ENCODE assay signal across 8 mouse cellular contexts in genomic region chr2:71545882-71546639, GRCm38 (mm10). TPM values are rescaled to one million over a fixed set of nuclear protein-coding genes. Genes with fewer than 3 reads are reported as not detected.
DNase-seq lines count a peak whose midpoint lies in the region; ATAC-seq lines count a peak whose summit lies in the region.

No protein-coding gene starts in this region.

- peaks cover 87% of the 10 kb centered on the region for H3K27me3 ChIP-seq in embryonic facial prominence, embryonic 13.5 days
- peaks cover 89% of the 10 kb centered on the region for H3K27me3 ChIP-seq in hindbrain, embryonic 14.5 days (ENCODE audit: control insufficient read depth, insufficient read depth, low read length)

- peak overlapping the region; percentile 79 for H3K9ac ChIP-seq in embryonic facial prominence, embryonic 13.5 days
- H3K9ac ChIP-seq in hindbrain, embryonic 14.5 days: 0 out of 2 replicates have a peak overlapping the region, but pooled peaks have one; percentile 31

- under 1% methylated on average over 59 of the region's 59 CpGs for WGBS in embryonic facial prominence, embryonic 13.5 days
- under 1% methylated on average over 59 of the region's 59 CpGs for WGBS in hindbrain, embryonic 14.5 days

- H3K4me2 ChIP-seq in embryonic facial prominence, embryonic 13.5 days: peak overlapping the region; percentile 97
- H3K4me2 ChIP-seq in hindbrain, embryonic 14.5 days (replicated peaks): peak overlapping the region; percentile 92

- no peaks in the 10 kb centered on the region for H3K9me3 ChIP-seq in embryonic facial prominence, embryonic 13.5 days
- no peaks in the 10 kb centered on the region for H3K9me3 ChIP-seq in hindbrain, embryonic 14.5 days (ENCODE audit: control insufficient read depth, low read length)

- peak overlapping the region; percentile 86 for H3K27ac ChIP-seq in embryonic facial prominence, embryonic 13.5 days
- no peak overlapping the region for H3K27ac ChIP-seq in hindbrain, embryonic 14.5 days

- peak overlapping the region; percentile 58 for H3K4me3 ChIP-seq in embryonic facial prominence, embryonic 13.5 days
- H3K4me3 ChIP-seq in hindbrain, embryonic 14.5 days (replicated peaks; ENCODE audit: low read length): peak overlapping the region; percentile 40

- peaks cover 50% of the 10 kb centered on the region for H3K4me1 ChIP-seq in embryonic facial prominence, embryonic 13.5 days
- H3K4me1 ChIP-seq in hindbrain, embryonic 14.5 days (replicated peaks; ENCODE audit: control insufficient read depth, insufficient read depth, low read length): peaks cover 15% of the 10 kb centered on the region

- H3K36me3 ChIP-seq in embryonic facial prominence, embryonic 13.5 days: no peaks in the 10 kb centered on the region
- no peaks in the 10 kb centered on the region for H3K36me3 ChIP-seq in hindbrain, embryonic 14.5 days (replicated peaks; ENCODE audit: control insufficient read depth, insufficient read depth)

- ATAC-seq in embryonic facial prominence, embryonic 13.5 days (ENCODE audit: insufficient number of reproducible peaks, insufficient read depth, low FRiP score, low TSS enrichment, low read depth): peak; percentile 43
- ATAC-seq in hindbrain, embryonic 14.5 days (ENCODE audit: low FRiP score): peak; percentile 48

- peak; percentile 54 for DNase-seq in kidney, adult 18-20 months
- DNase-seq in kidney, postnatal 14 days: no peak
- DNase-seq in ES-CJ7 (ENCODE audit: low read depth, low spot score): peak; percentile 79
- DNase-seq in hindbrain, embryonic 14.5 days (ENCODE audit: low spot score): no peak
- DNase-seq in lung, postnatal 4 days: peak; percentile 34 to 49
- DNase-seq in testis, postnatal 10 days (ENCODE audit: low spot score): peak; percentile 60
- no peak for DNase-seq in layer of hippocampus, adult 8-10 months (ENCODE audit: low spot score in 2 of 2)

RNA-seq across cellular contexts. Expression of gene Dlx2, which starts 0.5 kb away (rescaled TPM):
- polyA plus RNA-seq in embryonic facial prominence, embryonic 13.5 days (2015; fragmentation: Nextera tagmentation; extraction: Ambion mirVana): 7.8 and 10.0 TPM in 2 replicates
- polyA plus RNA-seq in hindbrain, embryonic 14.5 days (2014; fragmentation: Nextera tagmentation; extraction: Ambion mirVana): 0.23 and 0.28 TPM in 2 replicates
- total RNA-seq in layer of hippocampus, adult 8-10 months (2022): 1 to 10 TPM; 3.6 to 4.9 (median 4.7) TPM

RNA-seq across cellular contexts. Expression of gene Dlx1, which starts 18.1 kb away (rescaled TPM):
- 15.1 and 18.3 TPM in 2 replicates for polyA plus RNA-seq in embryonic facial prominence, embryonic 13.5 days (2015; fragmentation: Nextera tagmentation; extraction: Ambion mirVana)
- polyA plus RNA-seq in hindbrain, embryonic 14.5 days (2014; fragmentation: Nextera tagmentation; extraction: Ambion mirVana): 0.52 TPM in 1 of 2 replicates, not detected in the other
- 10 to 100 TPM; 14.0 to 16.3 (median 15.2) TPM for total RNA-seq in layer of hippocampus, adult 8-10 months (2022)

Comparison
In these comparisons a context has a peak if more than half of its experiments do, and no peak if none do; other contexts are left out.
1. DNase-seq: peak in kidney, adult 18-20 months (single experiment), ES-CJ7 (single experiment), lung, postnatal 4 days (2 of 2) and testis, postnatal 10 days (single experiment); none in kidney, postnatal 14 days (single experiment), hindbrain, embryonic 14.5 days (single experiment) and layer of hippocampus, adult 8-10 months (0 of 2).
2. RNA of gene Dlx1, which starts 18.1 kb away (polyA plus RNA-seq): 15.1 to 18.3 TPM in embryonic facial prominence, embryonic 13.5 days; 0.52 TPM in hindbrain, embryonic 14.5 days; every median in the first group is over 10 times any median in the second.